Mouse (Mus musculus): ENCODE results near the gene Kcnk3.

GRCm38 (mm10) chr5:30669496-30669830, 81.5 kb downstream of the Kcnk3 start:
- TF ChIP-seq EP300 (IDR thresholded peaks at IDR 0.05; ENCODE audit: insufficient read depth, low read depth, low read length) (no peak), POLR2A (IDR thresholded peaks at IDR 0.05; ENCODE audit: insufficient read depth, low read length) (no peak), CTCF (IDR thresholded peaks at IDR 0.05; ENCODE audit: low read depth, low read length) (no peak)

All from ES-Bruce4 (cell line).